Mouse (Mus musculus): ENCODE data around the gene Sh3bp1.

Gene Sh3bp1

DNA sequence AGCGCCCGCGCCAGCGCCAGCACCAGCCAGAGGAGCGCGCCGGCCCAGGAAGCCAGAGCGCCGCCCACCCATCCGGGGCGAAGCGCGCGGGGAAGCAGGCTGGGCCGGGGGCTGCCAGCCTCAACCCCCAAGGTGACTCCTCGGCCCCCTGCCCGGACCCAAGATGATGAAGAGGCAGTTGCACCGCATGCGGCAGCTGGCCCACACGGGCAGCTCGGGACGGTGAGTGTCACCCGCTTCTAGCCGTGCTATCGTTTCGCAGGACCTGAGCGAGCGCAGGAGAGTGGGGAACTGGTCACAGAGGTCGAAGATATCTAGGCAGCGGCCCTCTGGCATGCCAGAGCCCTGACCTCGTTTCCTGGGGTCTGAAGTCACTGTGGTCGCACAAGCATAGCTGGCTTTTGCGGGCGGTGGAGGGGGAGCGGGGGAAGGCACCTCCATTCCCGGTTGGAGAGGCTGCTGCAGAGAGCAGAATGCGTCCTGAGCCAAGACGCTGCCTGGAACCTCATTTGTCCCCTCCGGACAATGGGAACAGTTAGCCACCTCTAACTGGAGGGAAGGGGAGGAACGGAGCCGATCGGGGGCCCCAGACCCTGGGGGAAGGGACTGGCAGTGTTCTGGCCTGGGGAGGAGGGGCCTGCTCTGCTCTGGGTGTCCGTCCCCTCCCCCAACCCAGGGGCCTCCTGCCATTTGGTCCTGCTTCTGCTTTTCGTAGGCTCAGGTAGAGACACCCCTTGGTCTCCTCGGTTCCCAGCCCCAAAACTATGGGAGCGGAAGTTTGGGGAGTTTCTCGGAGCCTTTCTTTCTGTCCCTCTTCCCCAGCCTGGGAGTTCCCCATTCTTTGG, at the start of gene Sh3bp1:
Gene Sh3bp1 (plus strand): TSS at position 29 of the 845 bp plus-strand sequence.
- peak; percentile 43 to 52 for DNase-seq

DNA sequence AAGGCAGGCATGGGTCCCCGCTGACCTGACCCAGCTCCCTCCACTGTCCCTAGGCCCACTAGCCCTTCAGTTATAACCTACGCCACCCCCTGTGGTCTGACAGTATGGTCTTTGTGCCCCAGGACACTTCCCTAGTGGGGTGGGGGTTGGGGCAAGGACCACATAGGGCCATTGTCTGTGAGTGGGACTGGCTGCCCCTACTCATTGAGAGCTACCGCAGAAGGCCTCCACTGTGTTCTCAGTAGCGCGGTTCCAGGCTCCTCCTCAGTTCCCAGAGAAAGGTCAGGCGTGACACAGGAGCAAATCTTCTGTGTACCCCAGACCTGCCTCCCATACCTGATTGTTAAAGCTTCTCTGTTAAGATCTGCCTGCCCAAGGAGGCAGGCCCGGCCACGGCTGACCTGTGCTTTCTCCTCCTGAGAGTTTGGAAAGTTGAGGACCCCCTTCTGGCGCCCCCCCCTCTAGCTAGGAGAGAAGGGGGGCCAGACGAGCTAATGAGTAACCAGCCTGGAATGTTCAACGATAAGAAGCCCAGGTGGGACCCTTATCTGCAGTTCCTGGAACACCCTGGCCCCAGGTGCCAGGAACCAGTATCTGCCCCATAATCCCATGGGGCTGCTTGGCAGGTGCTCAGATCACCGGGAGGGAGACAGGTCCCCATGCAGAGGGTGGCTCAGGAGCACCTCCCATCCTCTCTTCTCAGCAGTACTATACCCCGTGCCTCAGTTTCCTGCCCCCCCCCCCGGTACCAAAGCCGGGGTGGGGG, 49.3 kb upstream of the Sh3bp1 start:
- DNase-seq, result no peak

DNA sequence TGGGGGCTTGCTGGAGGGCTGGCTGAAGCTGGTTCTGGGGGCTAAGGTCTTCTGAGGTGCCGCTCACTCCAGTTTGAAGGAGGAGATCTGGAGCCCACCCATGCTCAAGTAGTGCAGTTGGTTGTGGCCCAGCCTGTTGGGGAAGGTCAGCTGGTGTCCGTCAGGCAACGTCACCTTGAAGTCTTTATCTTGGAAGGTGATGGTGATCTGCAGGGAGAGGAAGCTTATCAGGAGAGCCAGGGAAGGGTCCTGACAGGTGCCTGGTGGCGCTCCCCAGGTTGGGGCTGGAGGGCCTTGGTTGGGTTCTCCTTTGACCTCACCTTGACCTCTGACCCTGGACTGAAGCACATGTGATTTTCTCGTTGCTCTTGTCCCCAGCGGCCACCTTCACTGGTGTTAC, 48.6 kb upstream of the Sh3bp1 start:
- DNase-seq, result no peak

DNA sequence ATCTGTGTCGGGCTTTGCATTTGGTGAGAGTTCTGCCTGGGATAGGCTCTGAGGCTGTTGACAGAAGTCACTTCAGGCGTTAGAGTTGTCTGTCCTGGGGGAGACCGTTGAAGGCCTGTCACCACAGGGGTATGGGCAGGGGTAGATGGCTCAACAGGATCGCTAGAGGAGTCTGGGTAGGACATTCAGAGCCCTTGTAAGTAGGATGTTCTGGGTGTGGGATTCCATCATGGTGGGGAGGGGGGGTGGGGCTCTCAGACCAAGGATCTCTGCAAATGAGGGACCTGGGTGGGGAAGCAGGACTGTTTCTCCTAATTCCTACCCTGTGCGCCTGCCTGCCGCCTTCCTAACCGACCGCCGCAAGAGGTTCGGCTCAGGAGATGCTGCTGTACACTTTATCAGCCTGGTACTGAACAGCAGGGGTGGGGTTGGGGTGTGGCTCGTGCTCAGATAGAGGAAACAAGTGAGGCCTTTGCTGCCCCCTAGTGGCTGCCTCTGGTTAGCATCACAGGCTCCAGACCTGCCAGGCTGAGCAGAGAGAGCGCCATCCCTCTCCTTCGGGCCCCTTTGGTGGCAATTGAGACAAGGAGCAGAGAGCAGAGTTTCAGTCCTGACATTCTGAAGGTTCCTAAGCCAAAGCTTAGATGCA, 47.9 kb upstream of the Sh3bp1 start:
- peak; percentile 84 to 94 for DNase-seq

DNA sequence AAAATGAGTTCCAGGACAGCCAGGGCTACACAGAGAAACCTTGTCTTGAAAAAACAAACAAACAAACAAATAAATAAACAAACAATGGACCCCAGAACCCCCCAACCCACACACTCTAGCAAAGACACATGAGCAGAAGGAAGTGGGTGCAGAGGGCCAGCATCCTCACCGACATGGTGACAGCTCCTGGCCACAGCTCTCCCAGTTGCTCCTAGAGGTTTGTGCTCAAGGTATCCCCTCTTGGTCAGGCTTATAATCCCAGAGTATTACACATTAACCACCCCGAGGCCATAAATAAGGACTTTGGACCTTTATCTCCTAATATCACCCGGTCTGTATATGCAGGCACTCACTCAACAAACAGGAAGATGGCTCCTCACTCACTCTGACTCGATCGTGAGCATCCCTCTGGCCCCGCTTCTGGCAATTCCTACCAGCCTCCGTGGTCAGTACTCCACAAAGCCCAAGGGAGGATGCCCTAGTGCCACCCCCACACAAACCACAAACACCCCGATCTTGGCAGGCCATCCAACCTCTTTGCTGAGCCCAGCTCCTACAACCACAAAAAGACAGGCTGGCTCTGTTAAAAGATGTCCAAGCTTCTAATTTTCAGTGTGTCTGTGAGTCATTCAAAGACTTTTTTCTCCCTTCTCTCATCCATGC, 44.1 kb upstream of the Sh3bp1 start, which contains the start of gene Lgals2:
Gene Lgals2 (minus strand): TSS at position 227 of the 663 bp plus-strand sequence.
- no peak for DNase-seq

DNA sequence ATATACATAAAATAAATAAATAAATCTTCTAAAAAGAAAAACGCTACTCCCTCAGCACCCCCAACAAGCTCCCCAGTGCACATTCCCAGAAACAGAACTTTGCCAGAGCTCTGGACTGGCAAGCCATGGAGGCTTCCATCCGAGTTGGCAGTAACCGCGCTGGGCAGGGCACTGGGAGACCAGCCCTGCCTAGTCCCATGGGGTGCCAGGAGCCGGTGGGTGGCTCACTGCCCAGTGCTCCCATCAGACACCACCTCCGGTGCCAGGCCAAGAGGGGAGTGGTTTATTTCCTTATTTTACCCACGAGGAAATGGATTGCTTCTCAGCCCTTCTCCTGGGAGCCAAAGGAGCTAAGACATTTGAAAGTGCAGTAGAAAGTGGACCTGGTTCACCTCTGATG, 42.6 kb upstream of the Sh3bp1 start:
- no peak for DNase-seq

DNA sequence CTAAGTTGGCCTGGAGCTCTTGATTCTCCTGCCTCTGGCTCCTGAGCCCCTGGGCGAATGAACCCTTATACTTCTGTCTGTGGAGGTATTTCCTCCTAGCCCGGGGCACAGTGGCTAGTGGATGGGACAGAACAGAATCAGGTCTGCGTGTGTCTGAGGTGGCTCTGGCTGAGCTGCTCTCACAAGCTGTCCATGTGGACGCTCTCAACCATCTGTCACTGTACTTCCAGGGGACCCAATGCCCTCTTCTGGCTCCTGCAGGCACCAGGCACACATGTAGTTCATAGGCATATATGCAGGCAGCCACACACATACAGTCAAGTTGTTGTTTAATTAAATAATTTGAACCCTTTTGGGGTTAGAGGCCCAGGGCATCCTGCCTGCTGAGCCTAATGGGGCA, 40.3 kb upstream of the Sh3bp1 start:
- no peak for DNase-seq

DNA sequence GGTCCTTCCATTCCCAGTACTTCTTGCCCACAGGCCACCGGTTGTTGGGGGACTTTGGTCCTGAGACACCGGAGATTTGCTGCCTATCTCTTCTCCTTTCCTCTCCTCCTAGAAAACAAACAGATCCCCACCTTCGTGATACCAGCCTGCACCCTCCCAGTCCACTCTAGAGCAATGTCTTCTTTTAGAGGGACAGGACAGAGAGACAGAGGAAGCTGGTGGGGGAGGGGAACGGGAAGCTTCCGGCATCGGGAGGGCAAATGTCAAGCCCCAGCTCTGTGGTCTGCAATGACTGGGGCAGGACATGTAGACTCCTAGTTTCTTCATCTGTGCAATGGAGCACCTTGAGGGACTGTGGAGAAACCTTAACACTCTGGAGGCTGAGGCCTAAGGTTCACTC, 39.9 kb upstream of the Sh3bp1 start:
- no peak for DNase-seq

DNA sequence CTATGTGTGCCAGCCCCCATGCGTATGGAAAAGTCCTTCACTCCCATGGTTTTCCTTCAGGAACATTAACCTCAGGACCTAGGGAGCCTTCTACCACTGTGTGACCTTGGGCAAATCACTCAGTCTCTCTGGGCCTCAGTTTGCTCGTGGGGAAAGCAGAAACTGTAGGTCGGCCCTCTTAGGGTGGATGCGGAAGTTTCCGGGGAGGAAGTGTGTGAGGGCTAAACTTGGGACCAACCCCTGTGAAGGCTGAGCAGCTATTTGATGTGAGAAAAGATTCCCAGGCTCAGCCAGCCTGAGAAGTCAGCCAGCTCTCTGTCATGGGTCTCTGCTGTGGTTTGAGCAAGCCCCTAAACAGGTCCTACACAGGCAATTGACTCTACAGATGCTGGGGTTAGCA, 37.3 kb upstream of the Sh3bp1 start:
- DNase-seq, result no peak

DNA sequence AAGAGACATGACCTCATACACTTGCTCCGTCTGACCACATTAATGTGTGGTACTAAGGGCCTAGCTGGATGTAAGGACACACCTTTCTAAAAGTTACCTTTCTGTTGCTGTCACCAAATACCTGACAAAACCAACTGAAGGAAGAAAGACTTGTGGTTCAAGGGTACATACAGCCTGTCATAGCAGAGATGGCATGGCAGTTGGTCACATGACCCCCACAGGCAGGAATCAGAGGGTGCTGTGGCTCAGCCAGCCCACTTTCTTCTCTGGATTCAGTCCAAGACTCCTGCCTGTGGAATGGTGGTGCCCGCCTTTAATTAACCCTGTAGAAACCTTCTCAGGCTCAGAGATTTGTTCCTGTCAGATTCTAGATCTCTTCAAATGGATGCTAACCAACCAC, 36.4 kb upstream of the Sh3bp1 start:
- DNase-seq, result no peak

DNA sequence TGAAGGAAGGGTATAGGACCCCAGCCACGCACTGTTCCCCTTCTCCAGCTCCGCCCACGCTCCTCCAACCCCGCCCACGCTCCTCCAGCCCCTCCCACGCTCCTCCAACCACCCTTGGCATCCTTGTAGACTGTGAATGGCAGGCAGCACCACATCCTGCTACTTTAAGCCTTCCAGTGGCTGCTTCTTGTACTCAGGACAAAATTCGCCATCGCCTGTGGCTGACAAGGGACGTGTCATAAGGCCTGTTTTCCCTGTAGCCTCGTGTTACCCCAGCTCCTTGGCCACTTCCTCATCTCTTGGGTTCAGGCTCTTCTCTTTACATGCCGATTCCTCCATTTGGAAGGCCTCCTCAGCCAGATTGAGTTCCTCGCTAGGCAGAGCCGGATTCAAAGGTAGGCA, 35.7 kb upstream of the Sh3bp1 start:
- no peak for DNase-seq

DNA sequence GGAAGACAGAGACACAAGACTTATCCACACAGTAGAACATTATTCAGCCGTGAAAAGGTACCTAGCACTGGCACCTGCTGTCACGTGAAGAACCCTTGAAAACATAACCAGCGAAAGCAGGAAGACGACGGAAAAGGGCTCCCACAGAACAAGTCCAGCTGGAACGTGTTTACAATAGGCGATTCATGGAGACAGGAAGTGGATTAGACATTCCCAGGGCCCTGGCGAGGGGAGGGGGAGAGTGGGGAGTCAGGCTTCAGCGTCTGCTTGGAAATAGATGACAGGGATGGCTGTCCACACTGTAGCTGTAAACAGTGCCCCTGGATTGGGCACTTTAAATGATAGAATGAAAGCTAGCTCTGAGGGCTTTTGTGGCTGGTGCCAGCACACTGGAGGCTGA, 31.2 kb upstream of the Sh3bp1 start:
- DNase-seq, result peak in 1 of 2 experiments; percentile 50

DNA sequence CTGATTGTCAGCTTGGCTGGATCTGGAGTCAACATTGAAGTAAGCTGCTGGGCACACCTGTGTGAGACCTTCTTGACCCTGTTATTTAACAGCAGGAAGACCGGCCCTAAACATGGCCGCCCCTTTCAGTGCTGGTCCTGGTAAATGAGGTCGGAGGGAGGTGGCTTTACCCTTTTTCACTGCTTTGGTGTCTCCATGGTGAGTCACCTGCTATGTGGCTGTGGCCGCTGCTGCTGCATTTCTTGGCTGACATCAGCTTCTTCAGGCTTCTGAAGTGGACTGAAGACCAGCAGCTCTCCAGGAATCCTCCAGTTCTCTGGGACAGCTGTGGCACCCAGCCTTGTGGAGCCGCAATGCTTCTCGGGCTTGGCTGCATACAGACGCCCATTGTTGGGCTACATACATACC, 30.7 kb upstream of the Sh3bp1 start:
- no peak for DNase-seq

DNA sequence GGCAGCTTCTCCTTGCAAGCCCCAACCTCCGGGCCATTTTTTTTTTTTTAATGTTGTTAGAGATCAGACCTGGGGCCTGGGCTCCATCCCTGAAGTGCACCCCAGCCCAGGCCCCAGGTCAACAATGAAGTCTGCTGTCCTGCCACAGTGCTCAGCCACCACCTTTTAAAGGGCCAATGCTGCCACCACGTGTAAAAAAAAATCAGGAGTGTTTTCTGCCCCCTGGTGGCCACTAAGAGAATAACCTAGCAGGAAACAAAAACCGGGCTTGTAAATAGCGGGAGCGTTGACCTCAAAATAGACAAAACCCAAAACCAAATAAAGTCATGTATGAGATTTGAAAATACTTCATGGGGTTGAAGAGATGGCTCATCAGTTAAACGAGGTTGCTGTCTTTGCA, 29.8 kb upstream of the Sh3bp1 start:
- peak in 1 of 2 experiments; percentile 50 for DNase-seq

DNA sequence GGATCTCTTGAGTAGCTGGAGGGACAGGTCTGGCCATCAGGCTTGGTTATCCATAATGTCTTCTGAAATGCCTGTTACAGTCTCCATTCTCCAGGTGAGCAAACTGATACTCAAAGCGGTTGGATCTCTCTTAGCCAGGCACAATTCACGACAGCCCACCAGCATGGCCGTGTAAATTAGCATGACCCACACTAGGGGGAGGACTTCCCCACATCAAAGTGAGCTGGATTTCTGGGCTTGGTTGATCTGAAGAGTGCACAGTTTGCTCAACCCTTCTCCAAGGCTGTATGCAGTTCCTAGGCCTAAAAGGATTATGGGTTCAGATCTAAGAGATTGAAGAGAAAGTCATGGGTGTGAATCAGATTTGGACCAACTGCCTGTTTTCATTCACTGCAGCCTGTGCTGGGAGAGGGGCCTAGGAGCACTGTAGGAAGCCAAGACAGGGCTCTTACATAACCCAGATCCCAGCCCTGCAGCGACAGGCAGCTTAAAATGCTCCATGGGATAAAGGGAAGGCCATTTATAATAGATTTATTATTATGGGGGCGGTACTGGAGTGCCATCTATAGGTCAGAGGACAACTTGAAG, 27.5 kb upstream of the Sh3bp1 start:
- no peak for DNase-seq

DNA sequence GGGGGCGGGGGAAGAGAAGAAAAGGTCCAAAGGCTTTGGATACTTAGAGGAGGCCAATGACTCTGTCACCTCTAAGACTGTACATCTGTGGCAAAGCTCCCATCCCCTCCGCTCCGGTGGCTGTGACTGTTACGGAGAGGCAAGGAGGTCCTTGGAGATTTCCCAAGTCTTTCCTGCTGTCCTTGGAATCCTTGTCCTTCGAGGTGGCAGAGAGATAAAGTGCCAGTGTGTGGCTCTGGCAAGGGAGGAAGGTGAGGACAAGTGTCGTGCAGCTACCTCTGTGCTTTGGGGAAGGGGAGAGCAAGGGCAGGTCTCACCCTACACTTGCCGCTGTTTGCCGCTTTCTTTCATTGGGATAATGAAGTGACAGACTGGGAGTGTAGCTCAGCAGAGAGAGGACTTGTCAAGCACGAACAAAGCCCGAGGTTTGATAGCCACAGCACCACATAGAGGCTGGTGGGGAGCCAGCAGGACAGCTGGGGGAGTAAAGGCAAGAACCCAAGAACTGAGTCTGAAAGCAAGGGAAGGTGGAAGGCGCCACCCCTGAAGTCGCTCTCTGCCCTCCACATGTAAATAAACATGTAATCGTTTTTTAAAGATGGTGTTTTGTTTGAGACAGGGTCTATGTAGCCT, 25.6 kb upstream of the Sh3bp1 start:
- no peak for DNase-seq

DNA sequence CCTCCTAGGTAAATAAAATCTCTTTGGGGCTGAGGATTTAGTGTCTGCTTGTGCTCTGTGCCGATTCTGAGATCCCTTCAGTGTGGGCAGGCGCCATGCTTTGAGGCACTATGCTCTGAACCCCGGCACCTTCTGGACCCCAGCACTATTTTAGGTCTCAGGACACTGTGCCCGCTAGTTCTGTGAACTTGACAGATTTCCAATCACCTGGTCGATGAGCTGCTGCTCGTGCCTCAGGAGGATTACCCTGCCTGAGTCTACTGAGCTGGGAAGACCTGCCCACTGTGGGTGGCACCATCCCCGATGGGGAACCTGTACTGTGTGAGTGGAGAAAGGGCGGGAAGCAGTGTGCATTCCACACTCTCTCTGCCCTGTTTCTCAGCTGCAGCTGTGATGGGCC, 24.6 kb upstream of the Sh3bp1 start:
- no peak for DNase-seq

DNA sequence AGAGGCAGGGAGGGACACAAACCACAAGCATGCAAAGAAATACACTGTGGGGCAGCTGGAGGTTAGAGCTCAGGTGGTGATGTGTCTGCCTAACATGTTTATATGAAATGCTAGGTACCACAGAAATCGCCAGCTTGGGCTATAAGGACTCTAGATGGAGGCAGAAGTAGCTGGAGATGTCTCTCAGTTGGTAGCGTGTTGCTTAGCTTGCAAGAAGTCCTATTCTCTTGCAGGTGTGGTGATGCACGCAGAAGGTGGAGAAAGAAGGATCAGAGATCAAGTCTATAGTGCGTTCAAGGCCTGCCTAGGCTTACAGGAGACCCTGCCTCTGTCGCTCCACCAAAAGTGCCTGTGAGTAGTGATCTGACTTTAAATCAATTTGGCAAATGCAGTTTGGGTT, 24.0 kb upstream of the Sh3bp1 start:
- DNase-seq, result no peak

DNA sequence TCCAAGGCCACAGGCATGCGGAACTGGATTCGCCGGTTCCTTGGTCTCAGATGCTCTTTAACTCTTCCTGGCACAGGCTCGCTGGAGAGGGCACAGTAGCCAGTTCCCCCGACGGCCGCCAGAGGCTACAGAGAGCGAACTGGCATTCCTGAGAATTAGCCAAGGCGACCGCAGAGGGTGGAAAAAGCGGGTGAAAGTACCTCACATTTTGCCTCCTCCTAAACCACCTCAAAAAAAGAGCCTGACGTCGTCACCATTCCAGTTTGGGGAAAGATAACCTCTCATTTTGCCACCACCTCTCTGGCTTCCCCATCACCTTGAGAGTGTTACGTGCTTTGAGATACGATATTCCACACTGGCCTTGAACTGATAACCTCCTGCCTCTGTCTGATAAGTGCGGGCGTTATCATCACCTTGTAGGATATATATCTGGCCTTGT, 23.3 kb upstream of the Sh3bp1 start:
- peak; percentile 93 to 94 for DNase-seq

DNA sequence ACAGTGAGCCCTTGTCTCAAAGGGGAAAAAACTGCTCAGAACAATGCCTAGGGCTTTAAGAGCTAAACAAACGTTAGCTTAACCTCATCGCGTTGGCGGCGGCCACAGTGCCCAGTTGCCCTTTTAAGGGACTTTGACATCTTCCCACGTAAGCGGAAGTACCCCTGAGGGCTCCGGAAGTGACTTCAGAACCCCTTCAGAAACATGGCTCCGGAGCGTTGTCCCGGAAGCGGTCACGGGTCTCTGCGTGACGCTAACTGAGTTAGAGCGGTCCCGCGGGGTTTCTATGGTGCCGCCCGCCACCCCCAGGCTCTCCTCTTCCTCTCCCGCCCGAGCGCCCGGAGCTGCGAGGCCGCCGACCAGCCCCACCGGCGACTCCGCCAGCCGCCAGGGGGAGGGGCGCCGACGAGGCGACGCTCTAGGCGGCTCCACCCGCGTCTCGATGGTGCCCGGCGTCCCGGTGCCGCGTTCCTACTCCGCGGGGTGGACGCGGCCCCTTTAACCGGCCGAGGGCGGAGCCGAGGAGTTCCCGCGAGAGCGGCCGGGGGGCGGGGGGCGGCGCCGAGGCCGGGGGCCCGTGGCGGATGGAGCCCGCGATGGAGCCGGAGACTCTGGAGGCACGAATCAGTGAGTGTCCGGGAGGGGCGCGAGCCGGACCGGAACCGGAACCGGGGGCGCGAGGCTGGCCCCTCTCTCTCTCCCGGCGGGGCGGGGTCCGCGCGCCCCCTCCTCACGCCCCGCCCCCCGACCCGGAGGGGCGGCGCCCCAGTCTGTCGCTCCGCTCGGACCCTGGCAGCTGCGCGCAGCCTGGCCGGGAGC, 22.4 kb upstream of the Sh3bp1 start, which contains the start of gene Gga1:
Gene Gga1 (plus strand): TSS at position 200 of the 819 bp plus-strand sequence.
- DNase-seq, result peak; percentile 96 to 97

DNA sequence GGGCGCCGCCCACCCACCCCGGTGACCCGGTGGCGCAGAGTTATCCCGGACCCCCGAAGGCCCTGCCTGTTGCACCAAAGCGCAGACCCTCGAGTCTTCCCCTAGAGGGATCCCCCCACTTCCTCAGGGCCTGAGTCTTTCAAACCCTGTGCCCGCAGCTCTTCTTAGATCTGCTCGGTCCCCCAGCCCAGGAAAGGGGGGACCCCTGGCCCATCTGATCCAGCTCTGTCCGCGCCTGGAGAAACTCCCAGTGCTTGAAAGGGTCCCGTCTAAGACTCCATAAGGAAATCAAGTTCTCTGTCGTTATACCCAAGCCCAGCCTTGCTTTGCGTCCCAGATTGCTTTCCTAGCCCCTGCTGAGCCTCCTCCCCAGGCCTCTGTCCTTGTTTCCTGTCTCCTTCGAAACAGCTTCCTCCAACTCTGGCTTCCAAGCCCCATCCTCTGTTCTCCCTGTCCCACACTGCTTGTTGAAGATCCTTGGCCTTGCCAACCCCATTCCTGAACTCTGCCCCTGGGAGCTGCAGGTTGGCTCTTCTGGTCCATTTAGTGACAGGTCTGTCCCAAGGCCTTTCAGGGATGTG, 21.7 kb upstream of the Sh3bp1 start:
- peak; percentile 39 to 40 for DNase-seq

All from kidney, adult 8-10 months (tissue).